Mouse (Mus musculus) CH12.LX (cell line): Measurements from ENCODE around the gene Elof1. TPM values are rescaled to one million over a fixed set of nuclear protein-coding genes. Genes with fewer than 3 reads are reported as not detected.

ENCODE experiments used
- DNase-seq: peaks from one replicate; pipeline ENCODE4 v3.0.0-alpha.2; 2013; ENCODE audit errors: extremely low read depth
- H3K27ac ChIP-seq: 2 replicates; pipeline ENCODE4 v1.5.1; 2012; ENCODE audit warnings: low read depth, mild to moderate bottlenecking, control low read depth, moderate library complexity; ENCODE audit not compliant: insufficient read depth
- H3K27me3 ChIP-seq: replicated peaks from 2 replicates; pipeline ENCODE3; 2012; ENCODE audit warnings: inconsistent platforms
- H3K36me3 ChIP-seq, 2 experiments: replicated peaks in 1 of 2; 2 replicates each; pipeline versions ENCODE3 to v1.6.1; 2012; ENCODE audit warnings: inconsistent platforms in 1 of 2, low read length in 1 of 2, mild to moderate bottlenecking in 1 of 2, mixed read lengths in 1 of 2, moderate library complexity in 1 of 2; ENCODE audit not compliant: control insufficient read depth in 1 of 2, insufficient read depth in 1 of 2
- H3K4me1 ChIP-seq, 2 experiments: 2 replicates each; pipeline ENCODE4 v1.6.1; 2012; ENCODE audit warnings: inconsistent platforms in 1 of 2, moderate library complexity in 1 of 2; ENCODE audit not compliant: insufficient read depth in 2 of 2, control insufficient read depth in 1 of 2
- H3K4me2 ChIP-seq: 2 replicates; pipeline ENCODE4 v1.6.1; 2012; ENCODE audit warnings: low read depth, mild to moderate bottlenecking, control low read depth; ENCODE audit not compliant: poor library complexity, insufficient read depth, severe bottlenecking
- H3K4me3 ChIP-seq, 3 experiments: fragments of 150-350 bp in 1 of 3; sonication (generic) in 1 of 3; replicated peaks in 1 of 3; 2 replicates each; pipeline versions ENCODE3 to v1.5.1; 2011 to 2012; ENCODE audit warnings: low read depth in 2 of 3, low read length in 2 of 3, mild to moderate bottlenecking in 2 of 3, moderate library complexity in 2 of 3, control low read depth in 1 of 3, improper control_type of control experiment in 1 of 3, inconsistent platforms in 1 of 3, mixed read lengths in 1 of 3; ENCODE audit not compliant: poor library complexity in 1 of 3
- H3K79me2 ChIP-seq: replicated peaks from 2 replicates; pipeline ENCODE4 v1.6.1; 2012; ENCODE audit warnings: mild to moderate bottlenecking, moderate library complexity; ENCODE audit not compliant: control insufficient read depth, poor library complexity, insufficient read depth, severe bottlenecking; ENCODE audit errors: extremely low read depth
- H3K9ac ChIP-seq: 2 replicates; pipeline ENCODE4 v1.6.1; 2012; ENCODE audit warnings: low read depth, mild to moderate bottlenecking, control low read depth, moderate library complexity; ENCODE audit not compliant: insufficient read depth
- H3K9me3 ChIP-seq: replicated peaks from 2 replicates; pipeline ENCODE3; 2012; ENCODE audit warnings: low read length, inconsistent platforms, mixed read lengths
- BHLHE40 ChIP-seq: IDR thresholded peaks from 2 replicates; pipeline ENCODE4 v1.6.1; 2011; ENCODE audit warnings: mild to moderate bottlenecking, low read depth, low read length, improper control_type of control experiment
- CTCF ChIP-seq, 2 experiments: IDR thresholded peaks in 1 of 2; conservative IDR thresholded peaks in 1 of 2; 2 replicates each; pipeline ENCODE4 v1.5.1; 2011 to 2012; ENCODE audit warnings: low read depth in 2 of 2, low read length in 2 of 2, improper control_type of control experiment in 1 of 2, inconsistent platforms in 1 of 2, mild to moderate bottlenecking in 1 of 2, moderate library complexity in 1 of 2
- JUND ChIP-seq: conservative IDR thresholded peaks from 2 replicates; pipeline ENCODE4 v1.6.1; 2011; ENCODE audit warnings: low read depth, low read length, improper control_type of control experiment
- MXI1 ChIP-seq: IDR thresholded peaks from 2 replicates; pipeline ENCODE4 v1.6.1; 2011; ENCODE audit warnings: mild to moderate bottlenecking, low read depth, low read length, improper control_type of control experiment
- NELFE ChIP-seq: IDR thresholded peaks from 2 replicates; pipeline ENCODE4 v1.6.1; 2011; ENCODE audit warnings: low read depth, low read length, improper control_type of control experiment
- PAX5 ChIP-seq: IDR thresholded peaks from 2 replicates; pipeline ENCODE4 v1.6.1; 2012; ENCODE audit warnings: low read length, inconsistent platforms, mixed read lengths
- RAD21 ChIP-seq: IDR thresholded peaks from 2 replicates; pipeline ENCODE4 v1.6.1; 2011; ENCODE audit warnings: low read depth, mild to moderate bottlenecking, low read length, improper control_type of control experiment, moderate library complexity
- SIN3A ChIP-seq: IDR thresholded peaks from 2 replicates; pipeline ENCODE4 v1.6.1; 2012; ENCODE audit warnings: low read length, improper control_type of control experiment, inconsistent platforms
- ZC3H11A ChIP-seq: IDR thresholded peaks from 2 replicates; pipeline ENCODE4 v1.6.1; 2012; ENCODE audit warnings: low read depth, mild to moderate bottlenecking, inconsistent platforms, low read length, improper control_type of control experiment
- dilution Hi-C: fragments of 300-500 bp; cut with MboI; formaldehyde crosslinking; loops from 2 replicates; pipeline ENCODE4 v1.14.3; 2020; ENCODE audit warnings: low sequenced_read_pairs; ENCODE audit not compliant: extremely low pct_unique_long_range_greater_than_20kb, extremely low pct_ligation_motif_present
- in situ Hi-C: fragments of 300-500 bp; cut with MboI; formaldehyde crosslinking; loops from 3 replicates; pipeline ENCODE4 v1.14.3; 2019; ENCODE audit warnings: low sequenced_read_pairs, low pct_ligation_motif_present, low pct_unique_long_range_greater_than_20kb, mixed read lengths
- polyA plus RNA-seq: library from polyadenylated mRNA; unstranded; fragments of >175 nt; gene quantifications from 2 replicates; pipeline ENCODE4 v1.2.1, GENCODE M21; 2012; ENCODE audit warnings: low read depth; ENCODE audit not compliant: insufficient read length
- total RNA-seq, 2 experiments: library from RNA; depleted of rRNA; stranded (reverse); fragments of 300-350 nt in 1 of 2; fragments of >200 nt in 1 of 2; gene quantifications; 2 replicates each; pipeline ENCODE4 v1.2.3; 2012 to 2014

Elof1 gene
- total and polyA plus RNA-seq, 3 experiments, result 96.9 to 142 (median 111) TPM

- DNase-seq, result peak; percentile 18
- peaks cover 6 to 15% of the 10 kb centered on the region in 2 experiments; a peak in 3 of 4 replicates for H3K4me1 ChIP-seq
- H3K4me3 ChIP-seq, result no peak overlapping the region
- no peaks in the 10 kb centered on the region for H3K79me2 ChIP-seq
- no peak overlapping the region; the same call in 1 of the 2 replicates for H3K4me2 ChIP-seq
- TF ChIP-seq NELFE (no peak), CTCF (conservative IDR thresholded peaks at IDR 0.05 in 1 of 2, IDR thresholded peaks at IDR 0.05 in 1 of 2; ENCODE audit: low read depth in 2 of 2, low read length in 2 of 2) (no peak), MXI1 (no peak)
- H3K27ac ChIP-seq, result no peak overlapping the region
- H3K9ac ChIP-seq, result no peak overlapping the region
- no peaks in the 10 kb centered on the region for H3K36me3 ChIP-seq
- in situ Hi-C loops (loop anchor here (10.0 kb wide), 1 partner anchor 65 kb away; no protein-coding TSS in a partner anchor), dilution Hi-C loops (no loop called here)
- peaks cover 12% of the 10 kb centered on the region for H3K9me3 ChIP-seq
- no peaks in the 10 kb centered on the region for H3K27me3 ChIP-seq
These were observed 32.7 kb upstream of the Elof1 start for GRCm38 (mm10) chr9:22149426-22150248.

GRCm38 (mm10) chr9:22144304-22144965, 27.5 kb upstream of the Elof1 start:
- in situ Hi-C loops (no loop called here), dilution Hi-C loops (no loop called here)
- Histone ChIP-seq H3K27ac (no peak overlapping the region), H3K36me3 (no peaks in the 10 kb centered on the region), H3K27me3 (no peaks in the 10 kb centered on the region), H3K9ac (no peak overlapping the region), H3K9me3 (peaks cover 10% of the 10 kb centered on the region), H3K4me3 (no peak overlapping the region), H3K4me2 (no peak overlapping the region), H3K4me1 (peaks cover 6 to 18% of the 10 kb centered on the region in 2 experiments; a peak in 3 of 4 replicates), H3K79me2 (no peaks in the 10 kb centered on the region)
- TF ChIP-seq RAD21, result no peak
- TF ChIP-seq SIN3A, result no peak
- TF ChIP-seq JUND, result no peak
- TF ChIP-seq ZC3H11A, result no peak
- no peak for TF ChIP-seq PAX5
- no peak for TF ChIP-seq BHLHE40
- no peak for DNase-seq
